Mouse (Mus musculus) bone marrow, adult 2 months (tissue): ENCODE measurements around the gene Katna1.

Experiments
- CTCF ChIP-seq: fragments of 200-500 bp; IDR thresholded peaks from 2 replicates; pipeline ENCODE4 v1.5.1; 2011; ENCODE audit warnings: low read length, control low read depth; ENCODE audit not compliant: control insufficient read depth, insufficient read depth
- POLR2A ChIP-seq: fragments of 200-500 bp; IDR thresholded peaks from 2 replicates; pipeline ENCODE4 v1.6.1; 2011; ENCODE audit warnings: low read depth, mild to moderate bottlenecking, control low read depth, low read length, borderline replicate concordance; ENCODE audit not compliant: control insufficient read depth

GRCm38 (mm10) chr10:7725751-7726500 lies at the start of gene Katna1:
- peak; percentile 48; the same call in 1 of the 2 replicates for TF ChIP-seq POLR2A
- no peak for TF ChIP-seq CTCF
